Mouse (Mus musculus): ENCODE measurements around the gene Il22ra1. TPM values are rescaled to one million over a fixed set of nuclear protein-coding genes. Genes with fewer than 3 reads are reported as not detected.

Il22ra1 gene
- polyA plus RNA-seq, 1 experiment, result not detected

DNA sequence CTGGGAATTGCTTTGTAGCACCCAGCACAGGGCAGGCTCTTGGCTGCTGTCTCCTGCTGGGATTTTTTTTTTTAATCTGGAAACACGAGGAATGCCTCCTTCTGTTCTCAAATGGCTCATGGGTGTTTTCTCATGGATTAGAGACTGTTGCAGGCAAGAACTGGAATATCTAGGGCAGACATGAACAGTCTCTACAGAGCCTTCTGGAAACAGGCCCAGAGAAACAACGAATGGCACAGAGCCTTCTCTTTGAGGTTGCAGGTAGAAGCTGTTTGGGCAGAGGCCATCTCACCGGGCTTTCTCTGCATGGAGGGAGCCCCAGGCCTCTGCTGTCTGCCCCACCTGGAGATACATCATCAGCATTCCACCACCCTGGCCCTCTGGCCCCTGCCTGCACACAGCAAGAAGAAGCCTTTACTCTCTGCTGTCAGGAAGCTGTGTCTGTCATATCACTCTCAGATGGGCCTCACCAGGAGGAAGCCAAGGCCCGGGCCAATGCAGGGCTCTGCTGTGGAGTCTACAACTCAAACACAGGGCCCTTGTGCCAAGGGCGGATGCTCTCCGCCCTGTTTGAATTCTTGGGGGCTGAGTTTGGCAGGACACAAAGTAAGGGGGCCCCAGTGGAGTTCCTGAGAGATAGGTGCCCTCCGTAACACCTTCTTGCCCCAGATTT lies 24.3 kb downstream of the Il22ra1 start:
- Histone ChIP-seq H3K4me3 (ENCODE audit: insufficient read depth, low read depth, low read length) (no peak overlapping the region), H3K27ac (replicated peaks; ENCODE audit: low read depth, low read length) (no peak overlapping the region), H3K4me1 (ENCODE audit: control insufficient read depth, insufficient read depth, insufficient read length, low read length) (no peaks in the 10 kb centered on the region)

DNA sequence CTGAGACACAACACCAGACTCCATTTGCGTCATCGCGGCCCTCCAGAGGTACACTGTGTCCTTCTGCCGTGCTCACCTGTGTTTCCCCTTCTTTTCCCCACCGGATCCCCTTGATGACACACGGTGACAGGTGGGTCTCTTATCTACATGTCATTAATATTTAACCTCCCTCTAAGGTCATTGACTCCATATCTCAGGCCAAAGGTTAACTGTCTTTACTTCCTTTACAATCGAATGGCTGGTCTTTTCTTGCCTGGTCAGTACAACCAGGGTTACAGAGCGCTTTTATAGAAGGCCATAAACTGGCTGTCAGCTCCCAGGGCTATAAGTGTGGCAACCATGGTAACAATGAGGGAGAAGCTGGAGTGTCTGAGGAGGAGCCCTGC lies 24.8 kb downstream of the Il22ra1 start:
- H3K27ac ChIP-seq (replicated peaks; ENCODE audit: low read depth, low read length), result no peak overlapping the region
- no peaks in the 10 kb centered on the region for H3K4me1 ChIP-seq (ENCODE audit: control insufficient read depth, insufficient read depth, insufficient read length, low read length)
- no peak overlapping the region for H3K4me3 ChIP-seq (ENCODE audit: insufficient read depth, low read depth, low read length)

DNA sequence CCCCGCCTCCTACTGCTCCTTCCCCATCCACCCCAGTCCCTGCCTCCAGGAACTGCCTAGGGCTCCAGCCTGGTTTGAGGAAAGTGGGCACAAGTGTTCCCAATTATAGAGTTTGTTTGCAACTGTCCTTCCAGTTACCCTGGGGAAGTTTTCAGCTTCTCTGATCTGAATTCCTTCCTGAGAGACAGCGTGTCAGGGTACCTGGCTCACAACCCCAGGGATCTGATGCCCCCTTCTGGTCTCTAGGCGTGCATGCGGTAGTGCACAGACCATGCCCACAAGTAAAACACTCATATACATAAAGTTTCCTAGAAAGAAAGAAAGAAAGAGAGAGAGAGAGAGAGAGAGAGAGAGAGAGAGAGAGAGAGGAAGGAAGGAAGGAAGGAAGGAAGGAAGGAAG lies 30.4 kb downstream of the Il22ra1 start:
- Histone ChIP-seq H3K27ac (replicated peaks; ENCODE audit: low read depth, low read length) (no peak overlapping the region), H3K4me1 (ENCODE audit: control insufficient read depth, insufficient read depth, insufficient read length, low read length) (no peaks in the 10 kb centered on the region), H3K4me3 (ENCODE audit: insufficient read depth, low read depth, low read length) (no peak overlapping the region)

DNA sequence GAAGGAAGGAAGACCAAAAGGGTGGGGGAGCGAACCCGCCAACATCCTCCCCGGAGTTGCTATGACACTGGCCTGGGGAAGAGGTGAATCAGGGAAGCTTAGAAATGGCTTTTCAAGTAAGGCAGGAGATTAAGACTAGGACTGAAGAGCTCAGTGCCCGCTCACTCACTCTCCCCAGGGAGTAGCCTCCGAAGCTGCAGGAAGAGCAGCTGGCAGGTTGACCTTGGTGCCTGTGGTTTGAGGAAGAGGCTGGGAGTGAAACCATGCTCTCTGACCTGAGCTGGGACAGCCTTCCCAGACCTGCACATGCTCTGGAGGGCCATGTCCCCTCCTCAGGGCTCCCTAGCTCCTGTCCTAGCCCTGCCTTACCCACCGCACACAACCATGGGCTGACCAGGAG lies 30.9 kb downstream of the Il22ra1 start:
- Histone ChIP-seq H3K27ac (replicated peaks; ENCODE audit: low read depth, low read length) (no peak overlapping the region), H3K4me3 (ENCODE audit: insufficient read depth, low read depth, low read length) (no peak overlapping the region), H3K4me1 (ENCODE audit: control insufficient read depth, insufficient read depth, insufficient read length, low read length) (no peaks in the 10 kb centered on the region)

DNA sequence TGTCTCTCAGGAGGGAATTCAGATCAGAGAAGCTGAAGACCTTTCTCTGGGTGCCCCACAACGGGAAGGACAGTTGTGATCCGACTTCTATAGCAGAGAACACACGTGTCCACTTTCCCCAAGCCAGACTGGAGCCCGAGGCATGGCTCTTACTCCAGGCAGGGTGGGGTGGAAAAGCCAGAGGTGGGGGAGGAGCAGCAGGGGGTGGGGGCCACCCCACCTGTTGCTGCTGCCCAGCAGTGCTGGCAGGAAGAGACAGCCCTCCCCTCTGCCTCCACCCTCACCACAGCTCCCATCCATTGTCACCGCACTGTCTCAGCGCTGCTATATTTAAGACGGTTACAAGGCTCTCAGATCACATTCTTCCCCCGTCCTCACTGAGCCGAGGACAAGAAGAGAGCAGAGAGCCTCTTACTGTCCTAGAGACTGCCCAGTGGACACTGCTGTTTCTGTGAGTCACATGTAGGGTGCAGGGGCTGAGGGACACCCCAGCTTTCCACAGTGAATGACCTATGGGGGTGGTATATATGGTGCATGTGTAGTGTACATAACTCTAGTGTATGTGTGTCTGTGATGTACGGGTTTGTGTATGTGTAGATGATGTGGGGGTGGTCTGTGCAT lies 31.5 kb downstream of the Il22ra1 start, which contains the start of gene Myom3:
TSS of gene Myom3 (plus strand) at position 360 of the 621 bp plus-strand sequence.
- Histone ChIP-seq H3K27ac (replicated peaks; ENCODE audit: low read depth, low read length) (no peak within 1 kb of the TSS), H3K4me1 (ENCODE audit: control insufficient read depth, insufficient read depth, insufficient read length, low read length) (no peaks in the 10 kb centered on the region), H3K4me3 (ENCODE audit: insufficient read depth, low read depth, low read length) (no peak within 1 kb of the TSS)

DNA sequence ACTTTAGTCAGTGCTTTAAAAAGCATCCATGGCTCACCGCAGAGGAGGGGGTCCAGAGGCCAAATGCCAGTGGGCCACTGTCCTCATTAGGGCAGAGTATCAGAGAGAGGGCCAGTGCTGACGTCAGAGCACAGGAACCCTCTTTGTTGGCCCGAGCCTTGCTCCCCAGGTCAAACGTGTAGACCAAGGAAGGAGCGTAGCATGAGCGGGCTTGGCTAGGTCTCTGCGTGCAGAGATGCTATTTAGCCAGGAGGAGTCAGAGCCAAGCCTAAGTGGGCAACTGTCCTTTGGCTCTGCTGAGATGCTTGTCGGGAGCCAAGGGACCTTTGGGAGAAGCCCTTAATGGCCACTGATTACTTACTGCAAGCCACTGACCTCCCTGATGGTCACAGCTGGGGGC lies 33.1 kb downstream of the Il22ra1 start:
- Histone ChIP-seq H3K4me3 (ENCODE audit: insufficient read depth, low read depth, low read length) (no peak overlapping the region), H3K4me1 (ENCODE audit: control insufficient read depth, insufficient read depth, insufficient read length, low read length) (no peaks in the 10 kb centered on the region), H3K27ac (replicated peaks; ENCODE audit: low read depth, low read length) (no peak overlapping the region)

DNA sequence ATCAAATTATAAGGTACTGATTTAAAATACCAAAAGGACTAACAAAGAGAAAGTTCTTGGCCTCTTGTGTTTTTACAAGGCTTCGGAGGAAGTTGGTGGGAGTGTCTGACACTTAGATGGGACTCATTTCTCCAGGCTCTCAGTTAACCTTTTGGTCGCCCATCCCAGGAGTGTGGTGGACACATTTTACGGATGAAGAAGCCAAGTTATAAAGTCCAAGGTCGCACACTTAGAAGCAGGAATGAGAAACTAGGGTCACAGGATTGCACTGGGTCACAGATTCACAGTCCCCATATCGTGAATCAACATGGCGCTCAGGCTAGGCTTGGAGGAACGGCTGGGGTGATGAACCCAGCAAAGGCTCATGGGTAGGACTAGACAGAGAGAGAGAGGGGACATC lies 33.6 kb downstream of the Il22ra1 start:
- Histone ChIP-seq H3K4me1 (ENCODE audit: control insufficient read depth, insufficient read depth, insufficient read length, low read length) (no peaks in the 10 kb centered on the region), H3K4me3 (ENCODE audit: insufficient read depth, low read depth, low read length) (no peak overlapping the region), H3K27ac (replicated peaks; ENCODE audit: low read depth, low read length) (no peak overlapping the region)

DNA sequence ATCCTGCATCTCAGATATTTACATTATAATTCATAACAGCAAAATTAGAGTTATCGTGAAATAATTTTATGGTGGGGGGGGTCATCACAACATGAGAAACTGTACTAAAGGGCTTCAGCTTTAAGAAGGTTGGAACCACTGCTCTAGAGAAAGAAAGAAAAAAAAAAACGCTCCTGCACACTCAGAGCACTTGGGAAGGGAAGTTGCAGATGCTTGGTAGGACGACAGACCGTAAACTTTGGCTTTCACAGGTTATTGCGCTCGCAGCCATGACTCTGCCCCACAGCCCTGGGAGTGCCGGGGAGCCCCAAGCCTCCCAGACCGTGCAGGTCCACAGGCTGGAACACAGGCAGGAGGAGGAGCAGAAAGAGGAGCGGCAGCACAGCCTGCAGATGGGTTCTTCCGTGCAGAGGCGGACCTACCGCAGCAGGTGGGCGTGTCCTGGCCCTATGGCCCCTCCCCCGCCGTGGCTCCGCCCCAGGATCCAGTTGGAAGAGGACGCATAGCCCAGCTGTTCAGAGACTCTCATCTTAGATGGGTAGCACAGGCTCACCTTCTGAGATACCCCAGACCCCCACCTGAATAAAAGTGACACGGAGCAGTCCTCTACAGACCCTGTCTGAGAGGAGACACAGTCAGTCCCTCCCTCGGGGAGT lies 34.4 kb downstream of the Il22ra1 start:
- H3K4me1 ChIP-seq (ENCODE audit: control insufficient read depth, insufficient read depth, insufficient read length, low read length), result no peaks in the 10 kb centered on the region
- H3K4me3 ChIP-seq (ENCODE audit: insufficient read depth, low read depth, low read length), result peak overlapping the region; percentile 27; the same call in 1 of the 2 replicates
- no peak overlapping the region for H3K27ac ChIP-seq (replicated peaks; ENCODE audit: low read depth, low read length)

DNA sequence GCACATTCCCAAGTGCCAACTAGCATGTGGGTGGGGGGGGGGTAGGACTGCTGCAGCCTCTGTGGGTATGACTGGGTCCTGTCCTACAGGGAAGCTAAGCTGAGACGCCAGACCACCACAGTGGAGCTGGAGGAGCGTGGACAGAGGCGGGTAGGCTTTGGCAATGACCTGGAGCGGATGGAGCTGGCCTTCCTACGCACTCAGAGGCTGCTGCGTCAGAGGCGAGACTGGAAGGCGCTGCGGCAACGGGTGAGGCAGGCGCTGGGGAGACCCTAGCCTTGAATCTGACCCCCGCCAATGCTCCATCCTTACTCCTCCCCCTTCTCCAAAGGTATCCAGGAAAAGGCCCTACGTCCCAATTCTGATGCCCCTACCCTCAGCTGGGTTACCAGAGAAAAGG lies 36.7 kb downstream of the Il22ra1 start:
- Histone ChIP-seq H3K4me3 (ENCODE audit: insufficient read depth, low read depth, low read length) (no peak overlapping the region), H3K4me1 (ENCODE audit: control insufficient read depth, insufficient read depth, insufficient read length, low read length) (0 out of 2 replicates have a peak, but pooled peaks cover 3% of the 10 kb centered on the region), H3K27ac (replicated peaks; ENCODE audit: low read depth, low read length) (no peak overlapping the region)

DNA sequence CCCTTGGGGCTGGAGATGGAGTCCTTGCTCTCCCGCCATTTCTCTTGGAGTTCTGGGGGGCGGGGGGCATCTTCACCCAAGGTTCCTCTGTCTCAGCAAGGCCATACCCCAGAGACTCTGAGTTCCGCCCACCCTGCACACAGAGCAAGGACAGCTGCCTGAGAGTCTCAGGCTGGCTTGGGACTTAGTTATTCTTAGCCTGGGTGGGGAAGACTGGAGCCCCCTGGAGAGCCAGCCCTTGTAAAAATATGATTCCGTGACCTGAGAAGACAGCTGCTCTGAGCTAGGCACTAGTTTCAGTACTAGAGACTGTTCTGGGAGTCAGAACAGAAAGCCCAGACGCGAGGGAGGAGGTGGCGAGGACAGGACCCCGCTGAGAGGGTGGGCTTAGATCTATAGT lies 37.7 kb downstream of the Il22ra1 start:
- no peak overlapping the region for H3K4me3 ChIP-seq (ENCODE audit: insufficient read depth, low read depth, low read length)
- H3K27ac ChIP-seq (replicated peaks; ENCODE audit: low read depth, low read length), result no peak overlapping the region

DNA sequence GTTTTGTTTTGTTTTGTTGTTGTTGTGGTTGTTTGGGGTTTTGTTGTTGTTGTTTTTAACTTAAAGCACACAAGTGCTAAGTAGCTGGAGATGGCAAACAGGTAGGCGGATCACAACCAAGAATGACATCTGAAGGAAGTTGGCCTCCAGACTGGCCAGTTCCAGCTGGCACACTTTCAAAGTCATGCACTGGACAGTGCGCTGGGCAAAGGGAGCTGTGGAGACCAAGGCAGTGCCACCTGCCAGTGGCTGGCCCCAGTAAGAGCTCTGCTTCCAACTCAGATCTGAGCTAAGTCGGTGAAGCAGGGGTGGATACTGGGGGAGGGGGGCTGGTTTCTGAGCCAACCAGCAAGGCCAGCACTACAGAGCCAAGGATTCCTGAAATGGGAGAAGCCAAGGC lies 39.0 kb downstream of the Il22ra1 start:
- Histone ChIP-seq H3K4me3 (ENCODE audit: insufficient read depth, low read depth, low read length) (no peak overlapping the region), H3K4me1 (ENCODE audit: control insufficient read depth, insufficient read depth, insufficient read length, low read length) (peaks cover 6% of the 10 kb centered on the region; the same call in 1 of the 2 replicates), H3K27ac (replicated peaks; ENCODE audit: low read depth, low read length) (no peak overlapping the region)

More for the DNA sequence above, 37.7 kb downstream of the Il22ra1 start:
- H3K4me1 ChIP-seq (ENCODE audit: control insufficient read depth, insufficient read depth, insufficient read length, low read length), result peaks cover 6% of the 10 kb centered on the region; the same call in 1 of the 2 replicates

DNA sequence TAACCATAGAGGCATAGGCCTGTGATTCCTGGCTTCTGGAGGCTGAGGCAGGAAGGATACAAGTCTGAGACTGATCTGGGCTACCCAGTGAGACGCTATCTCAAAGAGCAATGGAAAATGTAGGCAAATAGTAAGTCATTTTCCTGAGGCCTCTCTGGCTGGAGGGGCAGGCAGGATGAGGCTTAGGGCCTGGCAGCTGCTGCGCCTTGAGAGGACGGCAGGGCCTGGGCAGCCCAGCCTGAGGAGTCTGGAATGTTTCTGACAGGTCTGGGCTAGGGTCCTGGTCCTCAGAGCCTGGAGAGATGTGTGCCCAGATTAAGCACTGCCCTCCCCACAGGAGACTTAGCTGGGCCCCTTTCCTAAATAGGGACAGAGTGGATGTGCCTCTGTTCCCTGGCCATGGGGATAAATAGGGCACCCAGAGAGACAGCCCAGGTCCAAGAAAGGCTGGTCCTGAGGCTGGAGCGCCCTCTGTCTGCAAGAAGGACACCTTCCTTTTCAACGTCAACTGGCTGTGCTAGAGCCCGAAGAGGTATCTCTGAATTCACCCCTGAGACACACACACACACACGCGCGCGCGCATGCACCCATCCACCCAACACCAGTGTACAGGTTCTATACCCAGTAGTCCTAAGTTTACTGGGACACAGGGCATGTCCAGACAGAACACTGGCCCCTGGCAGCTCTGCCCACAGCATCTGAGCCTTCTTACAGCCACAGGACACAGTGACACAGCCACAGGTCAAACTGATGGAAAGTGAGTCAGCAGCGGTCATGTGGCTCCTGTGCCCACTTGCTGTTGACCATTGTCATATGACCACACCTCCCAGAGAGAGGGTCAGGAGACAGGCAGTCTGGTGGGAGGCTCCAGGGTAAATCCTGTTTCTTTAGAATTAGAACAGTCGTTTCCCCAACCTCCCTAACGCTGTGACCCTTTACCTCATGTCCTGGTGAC lies 40.9 kb downstream of the Il22ra1 start:
- H3K4me1 ChIP-seq (ENCODE audit: control insufficient read depth, insufficient read depth, insufficient read length, low read length), result peaks cover 6% of the 10 kb centered on the region; the same call in 1 of the 2 replicates
- no peak overlapping the region for H3K27ac ChIP-seq (replicated peaks; ENCODE audit: low read depth, low read length)
- H3K4me3 ChIP-seq (ENCODE audit: insufficient read depth, low read depth, low read length), result no peak overlapping the region

DNA sequence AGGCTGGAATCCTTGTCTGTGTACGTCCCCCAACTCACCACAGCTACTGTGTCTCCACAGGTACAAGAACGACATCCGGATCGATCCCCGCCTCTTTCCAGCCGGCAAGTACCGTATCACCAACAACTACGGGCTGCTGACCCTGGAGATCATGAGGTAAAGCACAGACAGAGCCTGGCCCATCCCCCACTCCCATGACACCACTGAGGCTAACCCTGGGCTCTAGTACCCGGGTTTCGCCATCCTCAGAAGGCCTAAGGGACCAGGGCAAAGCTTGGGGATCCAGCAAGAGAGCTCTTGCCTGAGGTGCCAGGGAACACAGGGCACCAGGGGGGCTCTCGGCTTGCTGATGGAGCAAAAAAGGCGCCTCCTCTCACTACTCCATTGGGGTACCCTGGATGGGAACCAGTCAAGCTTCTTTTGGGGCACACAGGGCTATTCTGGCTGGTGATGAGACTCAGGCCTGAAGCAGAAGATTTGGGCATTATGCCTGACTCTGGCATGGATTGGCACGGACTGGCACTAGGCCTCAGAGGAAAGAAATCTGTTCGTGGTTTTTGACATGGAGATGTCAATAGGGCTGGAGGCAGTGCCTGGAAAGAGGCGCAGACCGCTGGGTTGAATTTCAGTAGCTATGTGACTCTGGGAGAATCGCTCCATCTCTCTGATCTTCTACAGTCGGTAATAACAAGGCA lies 42.8 kb downstream of the Il22ra1 start:
- peaks cover 6% of the 10 kb centered on the region; the same call in 1 of the 2 replicates for H3K4me1 ChIP-seq (ENCODE audit: control insufficient read depth, insufficient read depth, insufficient read length, low read length)
- H3K27ac ChIP-seq (replicated peaks; ENCODE audit: low read depth, low read length), result no peak overlapping the region
- H3K4me3 ChIP-seq (ENCODE audit: insufficient read depth, low read depth, low read length), result no peak overlapping the region

DNA sequence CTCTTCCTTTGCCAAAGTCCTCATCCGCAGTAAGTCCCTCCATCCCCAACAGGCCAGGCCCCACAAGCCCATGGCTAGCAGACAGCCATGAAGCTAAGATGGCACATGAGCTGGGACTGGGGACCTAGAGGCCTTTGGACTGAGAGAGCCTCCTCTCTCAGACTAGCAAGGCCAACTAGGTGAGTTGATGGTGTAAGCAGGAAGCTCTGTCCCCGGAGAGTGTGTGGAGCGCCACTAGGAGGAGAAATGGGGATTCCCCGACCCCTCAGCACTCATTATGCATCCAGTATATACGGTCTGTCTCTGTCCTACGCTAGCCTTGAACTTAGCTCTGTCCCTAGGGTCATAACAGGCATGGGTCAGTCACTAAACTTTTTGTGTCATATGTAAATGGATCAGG lies 43.6 kb downstream of the Il22ra1 start:
- H3K27ac ChIP-seq (replicated peaks; ENCODE audit: low read depth, low read length), result no peak overlapping the region
- no peak overlapping the region for H3K4me3 ChIP-seq (ENCODE audit: insufficient read depth, low read depth, low read length)
- peaks cover 6% of the 10 kb centered on the region; the same call in 1 of the 2 replicates for H3K4me1 ChIP-seq (ENCODE audit: control insufficient read depth, insufficient read depth, insufficient read length, low read length)

Measured in brown adipose tissue, adult 24 weeks (tissue).